Mouse (Mus musculus) CD8-positive naive resting alpha-beta T cell, adult 2 months (primary cell): Measurements from ENCODE around the gene Hfm1.

Experiments
- DNase-seq, 2 experiments: peaks; one replicate each; pipeline ENCODE4 v3.0.0; 2022; ENCODE audit warnings: low read depth in 2 of 2, low spot score in 2 of 2

Hfm1 gene

DNA sequence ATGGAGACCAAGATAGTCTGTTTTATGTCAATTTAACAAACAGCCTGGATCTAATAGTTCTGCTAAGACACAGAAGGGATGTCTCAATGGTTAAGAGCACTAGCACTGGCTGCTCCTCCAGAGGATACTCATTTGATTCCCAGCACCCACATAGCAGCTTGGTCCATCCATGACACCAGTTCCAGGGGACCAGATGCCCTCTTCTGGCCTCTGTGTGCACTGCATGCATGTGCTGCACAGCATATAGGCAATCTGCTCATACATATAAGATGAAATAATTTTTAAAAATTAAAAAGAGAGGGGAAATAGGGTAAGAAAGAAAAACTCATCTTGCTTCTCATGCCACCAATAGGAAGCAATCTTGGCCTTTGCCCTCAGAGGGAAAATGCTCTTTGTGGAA lies 79.1 kb downstream of the Hfm1 start:
- DNase-seq: no peak

DNA sequence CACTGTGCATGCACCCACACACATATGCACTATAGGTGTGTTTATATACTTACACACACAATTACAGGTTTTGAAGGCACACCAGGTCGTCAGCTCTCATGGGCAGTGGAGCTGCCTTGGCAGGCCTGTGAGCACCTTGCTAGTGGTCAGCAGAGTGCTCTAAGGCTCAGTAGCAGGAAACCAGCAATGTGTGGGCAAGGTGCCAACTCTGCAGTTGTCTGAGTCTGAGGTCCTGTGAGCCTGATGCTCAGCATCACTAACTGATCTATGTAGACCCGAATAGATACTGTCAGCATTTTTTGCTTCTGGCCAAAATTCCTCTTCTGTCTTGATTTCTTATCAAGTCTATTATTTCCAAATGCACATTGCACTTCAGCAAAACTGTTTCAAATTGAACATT lies 82.2 kb downstream of the Hfm1 start:
- no peak for DNase-seq

DNA sequence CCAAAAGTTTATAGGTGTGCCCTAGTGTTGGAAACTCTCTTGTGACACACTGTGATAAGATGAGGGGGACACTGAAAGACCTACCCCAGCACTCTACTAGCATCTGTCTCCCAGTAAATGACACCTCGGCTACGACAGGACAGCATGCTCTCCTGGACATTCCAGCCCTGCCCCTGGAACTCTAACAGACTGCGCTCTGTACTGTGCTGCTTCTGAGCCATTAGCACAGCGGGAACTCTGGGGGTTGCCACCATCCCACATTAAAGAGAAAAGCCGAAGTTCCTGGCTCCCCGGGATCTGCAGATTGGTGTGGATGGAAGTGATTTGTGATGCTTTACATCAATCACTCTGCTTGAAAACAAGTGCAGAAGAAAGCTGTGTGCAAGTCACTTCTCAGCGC lies 93.1 kb downstream of the Hfm1 start:
- no peak for DNase-seq

DNA sequence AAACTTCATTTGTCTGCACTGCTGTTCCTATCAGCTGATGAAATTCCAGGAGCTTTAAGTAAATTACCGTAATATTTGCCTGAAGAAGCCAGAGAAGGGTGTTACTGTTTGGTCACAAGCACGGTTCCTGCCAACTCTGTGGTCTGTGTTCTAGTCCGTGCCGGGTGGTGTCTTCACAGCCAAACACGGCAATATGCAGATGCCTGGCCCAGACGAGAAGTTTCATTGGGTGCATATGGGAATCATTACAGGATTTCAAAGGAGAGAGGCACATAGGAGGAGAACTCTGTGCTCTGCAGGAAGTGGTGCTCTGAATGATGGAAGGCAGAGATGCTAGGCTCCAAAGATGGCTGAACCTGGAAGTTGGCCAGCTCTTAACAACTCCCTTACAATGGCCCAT lies 94.7 kb downstream of the Hfm1 start:
- no peak for DNase-seq

DNA sequence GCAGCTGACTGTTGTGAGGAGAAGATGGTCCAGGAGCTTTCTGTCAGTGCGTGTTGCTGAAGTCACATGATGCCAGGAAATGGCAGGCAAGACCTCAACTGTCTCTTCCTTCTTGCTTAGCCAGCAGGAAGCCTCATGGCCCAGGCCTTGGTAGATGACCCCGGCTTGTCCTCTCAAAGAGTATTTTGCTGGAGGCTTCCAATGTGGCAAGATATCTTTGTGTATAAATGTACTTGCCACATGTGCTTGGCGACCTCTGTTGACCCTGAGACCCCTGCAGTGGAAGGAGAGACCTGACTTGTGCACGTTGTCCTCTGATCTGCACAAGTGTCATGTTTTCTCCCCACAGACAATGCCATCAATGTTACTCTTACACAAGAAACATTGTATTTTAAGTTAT lies 95.3 kb downstream of the Hfm1 start:
- DNase-seq: no peak

DNA sequence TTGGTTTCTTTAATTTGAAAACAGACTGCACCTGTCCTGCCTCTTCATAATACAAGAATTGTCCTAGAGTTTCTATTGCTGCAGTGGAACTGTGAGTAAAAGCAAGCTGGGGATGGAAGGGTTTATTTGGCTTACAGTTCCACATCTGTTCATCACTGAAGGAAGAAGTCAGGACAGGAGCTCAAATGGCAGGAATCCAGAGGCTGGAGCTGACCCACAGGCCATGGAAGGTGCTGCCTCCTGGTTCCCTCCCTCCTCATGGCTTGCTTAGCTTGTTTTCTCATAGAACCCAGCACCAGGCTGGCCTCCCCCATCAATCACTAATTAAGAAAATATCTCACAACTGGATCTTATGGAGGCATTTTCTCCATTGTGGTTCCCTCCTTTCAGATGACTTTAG lies 99.4 kb downstream of the Hfm1 start:
- DNase-seq: no peak

DNA sequence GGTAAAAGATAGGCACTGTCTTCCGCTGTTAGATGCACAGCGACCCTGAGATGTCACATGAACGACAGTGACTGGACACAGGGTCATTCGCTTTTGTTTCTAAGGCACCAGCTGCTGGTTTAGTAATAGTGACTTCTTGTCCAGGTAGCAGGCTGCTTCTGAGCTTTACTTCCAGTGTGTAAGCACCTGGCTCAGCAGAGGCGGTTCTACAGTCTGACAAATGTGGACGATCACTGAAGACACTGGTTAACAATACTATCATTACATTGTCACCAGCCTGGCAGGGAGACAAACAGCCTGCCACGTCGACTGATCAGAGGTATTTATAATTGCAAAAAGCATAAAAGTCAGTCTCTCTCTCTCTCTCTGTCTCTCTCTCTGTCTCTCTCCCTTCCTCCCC lies 100.1 kb downstream of the Hfm1 start:
- no peak for DNase-seq

DNA sequence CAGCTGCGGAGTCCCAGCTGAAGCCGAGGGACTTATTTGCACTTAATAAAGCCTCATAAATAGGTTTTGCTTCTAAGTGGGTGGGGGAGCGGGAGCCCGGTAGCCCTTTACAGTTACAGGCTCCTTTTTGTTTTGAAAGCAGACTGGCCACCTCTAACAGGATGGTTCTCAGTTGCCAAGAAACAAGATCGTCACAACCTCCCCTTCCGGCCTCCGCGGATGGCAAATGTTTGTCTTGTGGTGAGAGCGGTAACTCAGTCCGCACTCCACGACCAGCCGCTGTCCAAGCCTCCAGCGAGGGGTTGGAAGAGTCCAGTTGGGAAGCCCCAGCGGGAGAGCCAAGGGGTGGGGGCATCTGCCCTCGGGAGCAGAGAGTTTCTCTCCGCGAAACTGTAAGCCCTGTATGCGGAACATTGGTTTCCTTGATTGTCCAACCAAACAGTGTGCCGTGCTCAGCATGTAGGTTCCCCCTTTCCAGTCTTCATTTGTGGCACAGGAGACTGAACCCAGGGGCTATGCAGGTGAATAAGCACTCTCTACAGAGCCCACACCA lies 100.7 kb downstream of the Hfm1 start:
- DNase-seq: peak; percentile 32 to 51

DNA sequence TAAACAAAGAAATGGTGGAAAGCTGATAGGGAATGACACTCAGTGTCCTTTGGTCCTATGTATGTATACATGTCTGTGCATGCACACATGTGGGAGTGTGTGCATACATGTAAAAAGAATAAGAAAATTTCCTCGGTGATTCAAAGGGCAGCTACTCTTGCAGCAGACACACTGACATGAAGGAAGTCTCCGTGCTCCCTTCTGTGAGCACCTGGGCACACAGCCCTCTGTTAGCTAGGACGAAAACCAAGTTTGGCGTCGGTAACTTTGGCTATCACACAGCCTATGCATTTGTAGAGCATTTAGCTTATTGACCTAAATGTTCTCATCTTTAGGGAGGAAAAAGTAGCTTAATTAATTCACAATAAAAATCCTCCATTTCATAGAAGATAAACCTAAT lies 101.4 kb downstream of the Hfm1 start:
- DNase-seq: no peak

DNA sequence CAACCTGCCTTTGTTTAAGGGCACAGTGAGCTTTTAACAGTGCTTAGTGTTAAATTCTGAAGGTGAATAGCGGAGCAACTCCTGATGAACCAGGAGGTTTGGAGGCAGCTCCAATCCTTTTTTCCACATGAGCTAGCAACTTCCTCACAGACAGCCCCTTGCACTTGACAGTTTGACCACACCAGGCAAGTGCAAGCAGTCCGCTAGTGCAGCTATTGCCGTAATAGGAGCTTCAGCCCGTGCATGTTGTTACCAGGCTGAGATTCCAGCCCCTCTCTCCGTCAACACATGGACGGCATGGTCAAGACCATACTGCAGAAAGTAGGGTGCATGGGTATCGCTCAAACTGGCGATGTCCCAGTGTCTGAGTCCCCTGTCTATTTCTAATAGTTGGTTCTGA lies 106.5 kb downstream of the Hfm1 start:
- no peak for DNase-seq

DNA sequence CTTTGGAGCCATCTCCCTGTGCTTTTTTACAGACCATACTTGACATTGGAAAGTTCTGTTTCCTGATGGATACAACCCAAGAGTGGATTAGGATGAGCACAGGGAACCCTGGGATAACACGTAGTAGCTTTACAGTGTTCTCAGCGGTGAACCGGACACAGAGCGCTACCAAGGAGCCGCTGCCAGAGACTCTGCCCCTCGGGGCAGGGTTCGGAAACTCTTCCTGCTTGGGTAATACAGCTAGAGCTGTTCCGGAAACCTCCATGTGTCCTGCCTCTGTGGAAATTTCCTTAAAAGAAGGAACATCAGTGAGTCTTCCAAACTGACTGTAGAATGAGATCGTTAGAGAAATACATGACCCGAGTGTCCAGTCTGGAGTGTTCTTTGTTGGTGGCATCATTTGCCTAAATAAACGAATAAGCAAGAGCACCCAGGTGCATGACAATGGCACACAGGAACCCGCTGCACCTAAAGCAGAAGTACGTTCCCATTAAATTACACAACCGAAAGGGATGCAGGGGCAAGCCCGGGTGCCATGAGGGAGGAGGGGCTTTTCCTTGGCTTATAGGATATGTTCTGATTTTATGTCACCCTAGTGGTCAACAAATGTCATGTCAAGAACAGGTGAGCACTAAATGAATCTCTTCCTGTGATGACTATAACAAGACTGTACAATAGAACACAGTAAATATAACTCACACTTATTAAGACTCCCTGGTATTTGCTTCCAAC lies 110.0 kb downstream of the Hfm1 start:
- DNase-seq: no peak

DNA sequence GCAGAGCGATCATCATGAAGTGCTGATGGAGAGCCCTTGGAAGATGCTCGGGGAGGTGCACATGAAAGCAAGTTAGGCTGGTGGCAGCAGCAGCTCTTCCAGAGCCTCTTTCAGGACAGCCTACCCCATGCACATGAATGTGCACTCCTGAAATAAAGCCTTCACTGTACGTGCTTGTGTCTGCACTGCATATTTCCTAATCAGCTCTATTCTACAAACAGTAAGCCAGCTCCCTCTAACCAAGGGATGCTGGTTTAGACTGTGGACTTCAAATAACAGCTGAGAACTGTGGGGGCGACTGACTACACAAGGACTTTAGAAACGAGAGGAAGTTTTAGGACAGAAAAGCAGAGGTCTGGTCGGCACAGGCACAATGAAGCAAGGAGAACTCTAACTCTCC lies 111.5 kb downstream of the Hfm1 start:
- DNase-seq: no peak

DNA sequence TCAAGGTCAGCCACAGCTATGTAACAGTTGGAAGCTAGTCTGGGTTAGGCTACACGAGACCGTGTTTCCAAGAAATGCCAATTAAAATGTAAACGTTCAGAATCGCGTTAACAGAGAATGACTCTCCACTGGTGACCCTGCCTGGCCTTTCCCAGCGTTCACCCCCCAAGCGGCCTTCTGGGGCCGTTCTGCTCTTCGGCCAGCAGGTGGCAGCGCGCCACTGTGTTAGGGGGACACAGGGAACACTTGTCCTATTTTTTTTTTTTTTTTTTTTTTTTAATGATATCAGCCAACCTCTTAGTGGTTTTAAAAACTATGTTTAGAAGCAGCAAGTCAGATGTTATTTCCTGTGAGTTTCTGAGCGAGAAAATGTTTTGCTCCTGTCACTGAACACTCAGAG lies 123.0 kb downstream of the Hfm1 start:
- peak; percentile 53 to 70 for DNase-seq

DNA sequence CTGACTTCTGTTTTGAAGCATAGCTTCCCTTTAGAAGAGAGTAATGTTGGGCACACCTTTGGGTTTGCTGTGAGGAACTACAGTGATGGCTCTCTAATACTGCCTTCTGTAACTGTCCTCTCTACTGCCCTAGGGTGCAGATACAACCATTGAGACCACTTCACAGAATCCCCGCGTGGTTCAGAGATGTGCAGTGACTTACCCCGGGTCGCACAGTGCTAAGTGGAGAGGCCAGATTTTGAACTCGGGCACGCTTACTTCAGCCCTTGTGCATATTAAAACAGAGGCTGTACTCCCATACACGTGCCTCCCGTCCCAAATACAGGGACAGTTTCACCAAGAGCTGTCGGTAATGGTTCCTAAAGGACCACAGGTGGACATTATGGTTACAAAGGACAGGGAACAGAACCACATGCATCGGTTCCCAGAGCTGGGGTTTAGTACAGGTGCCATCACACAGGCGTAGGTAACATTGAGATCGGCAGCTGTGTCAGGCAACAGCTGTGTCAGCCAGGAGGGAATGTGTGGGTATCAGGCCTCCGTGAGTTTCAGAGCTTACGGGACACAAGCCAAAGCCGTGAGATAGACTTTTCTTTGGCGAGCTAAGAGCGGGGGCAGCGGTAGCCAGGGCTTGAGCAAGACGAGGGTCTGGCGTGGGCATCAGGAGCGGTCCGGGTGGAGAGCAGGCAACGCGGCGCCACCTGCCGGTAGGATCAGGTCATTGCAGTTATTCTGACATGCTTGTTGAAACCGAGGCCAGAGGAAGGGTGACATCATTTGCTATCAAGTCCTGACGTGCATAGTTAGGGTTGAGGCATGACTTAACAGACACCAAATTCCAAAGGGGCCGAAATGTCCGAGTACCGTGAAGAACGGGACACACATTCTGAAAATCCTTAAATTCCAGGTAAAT lies 124.0 kb downstream of the Hfm1 start:
- DNase-seq: peak; percentile 77 to 85

DNA sequence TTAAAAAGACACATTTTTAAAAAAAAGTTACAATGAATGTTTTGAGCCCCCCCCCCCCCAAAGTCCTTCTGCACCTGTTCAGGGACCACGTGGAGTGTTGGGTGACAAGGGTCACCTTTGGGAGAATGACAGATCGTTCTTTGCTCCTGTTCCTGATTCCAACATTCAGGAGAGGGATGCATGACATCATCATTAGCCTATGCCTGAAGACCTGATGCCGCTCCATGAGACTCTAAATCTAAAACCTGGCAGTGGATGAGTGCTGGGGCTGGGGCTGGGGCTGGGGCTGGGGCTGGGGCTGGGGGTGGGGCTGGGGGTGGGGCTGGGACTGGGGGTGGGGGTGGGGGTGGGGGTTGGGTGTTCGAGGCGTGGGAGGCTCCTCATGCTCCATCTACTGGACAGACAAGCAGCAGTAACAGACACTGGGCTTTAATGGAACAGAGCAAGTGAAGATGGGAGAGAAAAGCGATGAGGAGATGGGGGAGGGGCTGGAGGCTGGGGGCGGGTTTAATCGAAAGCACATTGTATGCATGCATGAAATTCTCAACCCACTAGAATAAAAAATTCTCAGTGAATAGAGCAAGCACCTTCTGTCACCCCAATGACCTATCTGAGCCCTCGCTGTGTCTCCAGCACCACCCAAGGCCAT lies 124.8 kb downstream of the Hfm1 start:
- DNase-seq: no peak

DNA sequence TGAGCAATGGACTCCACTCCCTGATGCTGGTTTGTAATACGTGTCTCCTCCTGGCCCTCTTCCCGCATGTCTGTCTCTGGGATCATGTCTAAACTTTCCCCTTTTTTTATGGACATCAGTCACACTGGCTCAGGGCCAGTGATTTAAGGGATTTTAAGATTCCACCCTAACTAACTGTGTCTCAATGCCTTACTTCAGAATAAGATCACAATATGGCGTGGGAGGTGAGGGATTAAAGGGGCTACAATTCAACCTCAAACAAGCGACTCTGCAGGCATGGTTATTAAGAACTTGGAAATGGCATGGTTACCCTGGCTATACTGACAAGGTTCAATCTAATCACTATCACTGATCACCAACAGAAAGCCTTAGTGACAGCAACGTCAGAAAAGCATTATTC lies 128.2 kb downstream of the Hfm1 start:
- no peak for DNase-seq

DNA sequence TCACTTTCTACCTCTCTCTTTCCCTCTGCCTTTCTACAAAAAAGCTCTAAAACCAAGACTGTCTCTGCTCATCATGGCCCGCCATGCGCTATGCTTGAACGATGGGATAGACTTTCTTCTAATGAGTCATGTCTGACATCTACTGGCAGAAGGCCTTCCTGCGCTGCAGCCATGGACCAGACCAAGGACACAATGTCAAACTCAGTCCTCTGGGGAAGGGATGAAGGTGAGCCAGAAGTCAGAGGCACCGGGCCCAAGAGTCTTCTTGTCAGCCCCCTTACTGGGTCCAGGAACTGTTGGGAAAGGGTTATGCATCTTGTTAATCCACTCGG lies 134.9 kb downstream of the Hfm1 start:
- no peak for DNase-seq

DNA sequence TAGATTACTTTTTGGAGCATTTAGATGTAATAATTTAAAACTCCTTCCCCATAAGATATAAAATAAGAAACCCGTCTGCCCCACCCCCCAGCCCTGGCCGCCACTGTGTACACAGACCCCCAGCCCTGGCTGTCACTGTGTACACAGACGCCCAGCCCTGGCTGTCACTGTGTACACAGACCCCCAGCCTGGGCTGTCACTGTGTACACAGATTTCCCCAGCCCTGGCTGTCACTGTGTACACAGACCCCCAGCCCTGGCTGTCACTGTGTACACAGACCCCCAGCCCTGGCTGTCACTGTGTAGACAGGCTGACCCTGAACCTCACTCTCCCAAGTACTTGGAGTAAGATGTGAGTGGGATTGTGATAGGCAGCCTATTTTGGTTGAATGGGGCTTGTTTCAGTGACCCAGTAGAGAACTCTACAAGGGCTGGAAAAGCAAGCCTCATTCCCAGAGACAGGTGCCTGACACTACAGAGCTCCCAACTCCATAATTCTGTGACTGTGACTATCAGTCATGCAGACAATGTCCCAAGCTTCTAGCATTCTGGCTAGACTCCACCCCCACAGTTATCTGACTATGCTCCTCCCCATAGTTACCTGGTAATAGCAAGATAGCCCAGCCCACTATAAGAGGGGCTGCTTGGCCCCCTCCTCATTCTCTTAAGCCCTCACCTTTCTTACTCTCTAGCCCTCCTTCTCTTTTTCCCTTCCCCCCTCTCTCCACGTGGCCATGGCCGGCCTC lies 135.5 kb downstream of the Hfm1 start:
- no peak for DNase-seq
